Mouse (Mus musculus) liver, adult 2 months (tissue): ENCODE results near the gene Lmo7. TPM values are rescaled to one million over a fixed set of nuclear protein-coding genes. Genes with fewer than 3 reads are reported as not detected.
A peak's percentile ranks its signal among the peaks of the same experiment; 100 is the strongest.

Experiments
- DNase-seq: peaks from one replicate; pipeline ENCODE4 v3.0.0-alpha.2; 2011; ENCODE audit warnings: low read depth, low spot score; ENCODE audit errors: extremely low read depth
- H3K27ac ChIP-seq: fragments of 200-500 bp; replicated peaks from 2 replicates; pipeline ENCODE4 v1.5.1; 2012; ENCODE audit warnings: low read depth, mild to moderate bottlenecking, control low read depth, inconsistent platforms, low read length; ENCODE audit not compliant: insufficient read depth
- H3K27me3 ChIP-seq: fragments of 200-500 bp; 2 replicates; pipeline ENCODE4 v1.6.1; 2012; ENCODE audit warnings: mild to moderate bottlenecking, moderate library complexity, low read length, inconsistent platforms; ENCODE audit not compliant: control insufficient read depth, insufficient read depth
- H3K36me3 ChIP-seq: fragments of 200-500 bp; 2 replicates; pipeline ENCODE4 v1.6.1; 2012; ENCODE audit warnings: low read length, inconsistent platforms; ENCODE audit not compliant: control insufficient read depth, insufficient read depth
- H3K4me1 ChIP-seq: fragments of 200-500 bp; 2 replicates; pipeline ENCODE4 v1.6.1; 2011; ENCODE audit warnings: low read length; ENCODE audit not compliant: control insufficient read depth, insufficient read depth
- H3K4me3 ChIP-seq: fragments of 200-500 bp; 2 replicates; pipeline ENCODE4 v1.5.1; 2011; ENCODE audit warnings: low read depth, mild to moderate bottlenecking, control low read depth, low read length, moderate library complexity; ENCODE audit not compliant: insufficient read depth
- H3K79me2 ChIP-seq: fragments of 200-500 bp; 2 replicates; pipeline ENCODE4 v1.6.1; 2012; ENCODE audit warnings: inconsistent platforms, mild to moderate bottlenecking, low read length, moderate library complexity; ENCODE audit not compliant: control insufficient read depth, insufficient read depth
- H3K9ac ChIP-seq: fragments of 200-500 bp; 2 replicates; pipeline ENCODE4 v1.6.1; 2012; ENCODE audit warnings: low read depth, mild to moderate bottlenecking, control low read depth, inconsistent platforms, low read length
- CTCF ChIP-seq: fragments of 200-500 bp; IDR thresholded peaks from 2 replicates; pipeline ENCODE4 v1.5.1; 2011; ENCODE audit warnings: low read depth, low read length, control low read depth
- POLR2A ChIP-seq: fragments of 200-500 bp; IDR thresholded peaks from 2 replicates; pipeline ENCODE4 v1.6.1; 2011; ENCODE audit warnings: low read length, control low read depth; ENCODE audit not compliant: insufficient read depth; ENCODE audit errors: extremely low read depth
- WGBS: fragments of 180-500 bp; shearing (Covaris S2); methylation state at CpG from one replicate; pipeline ENCODE4 v1.1.7; 2018; 5-methylcytosine and 5-hydroxymethylcytosine counted together
- polyA plus RNA-seq: library from polyadenylated mRNA; depleted of rRNA; stranded (reverse); fragments of >200 nt; gene quantifications from 2 replicates; pipeline ENCODE4 v1.2.3, GENCODE M21; 2012
- total RNA-seq: library from RNA; depleted of rRNA; stranded (reverse); fragments of >200 nt; gene quantifications from 2 replicates; pipeline ENCODE4 v1.2.3, GENCODE M21; 2014

The Lmo7 gene
- total and polyA plus RNA-seq, 2 experiments, result 7.1 to 30.0 TPM

DNA sequence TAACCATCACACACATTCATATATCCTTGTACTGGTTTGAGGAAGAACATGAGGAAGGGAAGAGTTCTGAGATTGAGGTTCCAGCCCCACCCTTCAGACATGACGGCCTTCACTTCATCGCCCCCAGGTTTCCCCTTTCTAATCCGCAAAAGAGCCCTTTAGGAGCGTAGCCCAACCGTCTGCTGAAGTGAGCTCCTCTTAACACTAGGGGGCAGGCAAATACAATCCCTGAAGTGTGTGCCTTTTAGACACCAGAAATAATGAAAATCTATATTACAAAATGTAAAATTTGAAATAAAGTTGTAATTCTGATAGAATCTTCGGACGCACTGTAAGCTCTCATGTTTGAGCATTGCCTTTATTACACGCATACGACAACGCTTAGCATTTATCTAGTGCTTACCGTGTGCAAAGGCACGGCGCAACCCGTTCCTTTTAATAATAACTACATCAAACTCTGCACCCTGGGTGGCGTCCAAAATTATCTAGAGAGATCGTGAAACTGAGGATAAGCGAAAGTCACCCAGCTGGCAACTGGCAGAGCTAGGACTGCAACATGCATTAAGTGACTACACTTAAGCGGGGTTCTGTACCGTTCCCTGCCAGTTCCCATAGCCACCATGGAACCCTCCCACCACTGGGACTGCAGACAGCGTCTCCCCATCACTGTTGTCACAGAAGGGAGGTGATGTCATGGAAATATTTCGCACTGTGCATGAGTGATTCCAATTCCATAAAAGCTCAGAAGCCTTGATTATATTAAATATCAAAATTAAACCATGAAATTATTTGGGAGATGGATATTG is 217.2 kb downstream of the Lmo7 start:
- H3K9ac ChIP-seq, result no peak overlapping the region
- H3K79me2 ChIP-seq, result no peaks in the 10 kb centered on the region
- WGBS, result 49% methylated on average over 21 of the region's 21 CpGs
- no peak overlapping the region for H3K4me3 ChIP-seq
- DNase-seq, result no peak
- peaks cover 2% of the 10 kb centered on the region; the same call in 1 of the 2 replicates for H3K4me1 ChIP-seq
- H3K36me3 ChIP-seq, result no peaks in the 10 kb centered on the region
- H3K27me3 ChIP-seq, result no peaks in the 10 kb centered on the region
- TF ChIP-seq CTCF, result peak; percentile 50; the same call in 1 of the 2 replicates
- TF ChIP-seq POLR2A, result no peak
- H3K27ac ChIP-seq, result no peak overlapping the region

DNA sequence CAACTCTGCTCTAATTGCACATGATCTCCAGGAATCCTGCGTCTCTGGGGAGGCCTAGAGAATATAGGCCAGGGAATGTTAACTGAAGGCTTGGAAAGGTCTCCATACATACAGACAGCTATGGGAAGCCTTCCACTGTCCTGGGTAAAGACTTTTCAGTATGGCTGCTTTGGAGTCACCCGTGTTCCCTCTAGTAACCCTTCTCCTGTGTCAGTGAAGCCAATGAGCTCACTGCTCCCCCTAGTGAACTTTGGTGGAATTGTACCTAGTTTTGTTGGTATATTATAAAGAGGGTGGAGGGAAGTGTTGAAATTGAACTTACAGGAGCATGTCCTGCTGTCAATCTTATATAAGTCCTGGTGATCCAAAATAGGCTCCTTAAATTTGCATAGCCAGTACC is 219.4 kb downstream of the Lmo7 start:
- Histone ChIP-seq H3K79me2 (no peaks in the 10 kb centered on the region), H3K27ac (no peak overlapping the region), H3K4me1 (no peaks in the 10 kb centered on the region), H3K36me3 (no peaks in the 10 kb centered on the region), H3K9ac (no peak overlapping the region), H3K4me3 (no peak overlapping the region), H3K27me3 (no peaks in the 10 kb centered on the region)
- peak; percentile 30 for DNase-seq
- 46% methylated on average over 2 of the region's 2 CpGs for WGBS
- TF ChIP-seq POLR2A, result no peak
- TF ChIP-seq CTCF, result peak; percentile 43

DNA sequence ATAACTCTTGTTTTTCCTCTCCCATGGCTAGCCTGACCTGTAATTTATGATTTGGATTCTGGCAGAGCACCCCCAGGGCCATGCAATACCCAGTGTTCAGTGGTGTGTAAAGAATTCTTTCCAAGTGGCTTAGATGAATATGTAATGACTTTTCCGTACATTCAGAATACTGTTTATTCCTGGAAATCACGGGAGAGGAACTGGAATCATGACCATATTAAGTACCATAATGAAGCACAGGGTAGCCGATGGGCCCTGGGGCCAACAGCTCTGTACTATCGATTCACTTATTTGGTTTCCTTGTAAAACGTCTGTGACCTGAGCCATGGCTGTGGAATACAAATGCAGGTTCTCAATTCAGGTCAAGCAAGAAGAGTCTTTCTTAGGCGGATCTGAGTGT is 221.3 kb downstream of the Lmo7 start:
- Histone ChIP-seq H3K36me3 (no peaks in the 10 kb centered on the region), H3K9ac (no peak overlapping the region), H3K79me2 (no peaks in the 10 kb centered on the region), H3K4me3 (no peak overlapping the region), H3K27ac (no peak overlapping the region), H3K4me1 (no peaks in the 10 kb centered on the region), H3K27me3 (no peaks in the 10 kb centered on the region)
- no peak for DNase-seq
- TF ChIP-seq POLR2A (no peak), CTCF (no peak)
- WGBS, result 85% methylated on average over 6 of the region's 6 CpGs

DNA sequence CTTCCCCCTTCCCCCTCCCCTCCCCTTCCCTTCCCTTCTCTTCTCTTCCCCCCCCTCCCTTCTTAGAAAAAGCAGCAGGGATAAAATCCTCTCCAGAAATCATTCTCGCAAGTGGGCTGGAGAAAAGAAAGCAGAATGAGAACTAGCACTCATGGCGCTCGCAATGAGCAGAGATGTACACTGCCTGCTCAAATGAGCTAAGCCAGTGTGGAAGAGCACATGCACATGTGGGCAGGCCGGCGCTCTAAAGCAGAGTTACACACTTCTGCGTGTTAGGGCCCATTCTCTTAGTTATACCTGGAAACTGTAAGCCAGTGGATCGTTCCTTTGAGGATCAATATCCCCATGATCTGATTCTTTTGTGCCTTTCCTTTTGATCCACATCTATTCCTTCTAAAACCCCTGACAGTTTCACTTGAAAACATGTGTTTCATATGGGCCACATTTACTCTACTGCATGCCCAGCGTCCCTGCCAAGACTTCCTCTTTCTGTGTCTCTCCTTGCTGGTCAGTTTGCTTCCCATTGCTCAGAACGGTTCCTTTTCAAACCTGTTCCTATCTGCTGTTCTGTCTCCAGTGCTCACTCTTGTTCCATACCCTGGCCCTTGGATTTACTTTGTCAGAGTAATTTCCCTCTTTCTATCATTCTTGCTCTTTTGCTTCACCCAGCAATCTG is 224.2 kb downstream of the Lmo7 start:
- TF ChIP-seq CTCF, result no peak
- TF ChIP-seq POLR2A, result no peak
- Histone ChIP-seq H3K4me1 (no peaks in the 10 kb centered on the region), H3K27me3 (no peaks in the 10 kb centered on the region), H3K36me3 (no peaks in the 10 kb centered on the region), H3K4me3 (no peak overlapping the region), H3K79me2 (no peaks in the 10 kb centered on the region), H3K27ac (no peak overlapping the region), H3K9ac (no peak overlapping the region)
- DNase-seq, result no peak
- WGBS, result 89% methylated on average over 9 of the region's 9 CpGs

DNA sequence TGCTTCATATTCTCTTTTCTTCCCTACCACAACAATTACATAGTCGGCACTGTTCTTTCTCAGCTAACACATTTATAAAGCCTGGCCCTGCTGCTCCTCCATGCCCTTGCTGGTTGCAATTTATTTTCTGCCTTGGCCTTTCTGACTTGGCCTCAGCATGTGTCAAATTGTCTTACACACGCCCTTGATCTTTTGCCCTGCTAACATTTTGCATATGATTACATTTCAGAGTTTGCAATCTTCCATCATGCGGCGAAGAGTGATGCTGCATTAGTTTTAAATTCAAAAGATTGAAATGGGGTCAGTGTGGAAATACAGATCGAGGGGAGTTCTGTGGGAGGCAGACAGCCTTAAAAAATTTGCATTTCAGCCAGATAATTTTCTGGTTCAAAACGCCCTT is 234.6 kb downstream of the Lmo7 start:
- H3K4me1 ChIP-seq, result no peaks in the 10 kb centered on the region
- no peaks in the 10 kb centered on the region for H3K27me3 ChIP-seq
- H3K9ac ChIP-seq, result no peak overlapping the region
- TF ChIP-seq CTCF, result no peak
- no peak for TF ChIP-seq POLR2A
- no peaks in the 10 kb centered on the region for H3K36me3 ChIP-seq
- no peak overlapping the region for H3K27ac ChIP-seq
- H3K79me2 ChIP-seq, result no peaks in the 10 kb centered on the region
- H3K4me3 ChIP-seq, result no peak overlapping the region
- no peak for DNase-seq
- WGBS, result 83% methylated on average over 6 of the region's 6 CpGs

DNA sequence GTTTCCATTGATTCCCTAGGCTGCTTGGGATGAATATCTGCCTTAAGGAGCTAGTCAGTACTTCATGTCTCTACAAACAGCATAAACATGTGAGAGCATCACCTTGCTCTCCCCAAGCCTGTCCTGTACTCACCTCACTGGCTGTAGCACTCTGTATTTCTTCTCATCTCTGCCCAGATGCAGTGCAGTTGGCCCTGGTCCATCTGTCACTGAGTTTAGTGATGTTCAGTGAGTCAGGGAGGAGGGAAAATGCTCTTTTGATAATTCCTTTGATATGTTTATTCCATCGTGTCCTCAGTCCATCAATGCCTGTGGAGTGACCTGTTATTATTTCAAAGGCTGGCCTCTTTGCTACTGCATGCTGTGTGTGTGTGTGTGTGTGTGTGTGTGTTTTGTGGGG is 235.2 kb downstream of the Lmo7 start:
- WGBS, result 61% methylated on average over 1 of the region's 1 CpGs
- Histone ChIP-seq H3K36me3 (no peaks in the 10 kb centered on the region), H3K27me3 (no peaks in the 10 kb centered on the region), H3K4me1 (no peaks in the 10 kb centered on the region), H3K27ac (no peak overlapping the region), H3K4me3 (no peak overlapping the region), H3K9ac (no peak overlapping the region), H3K79me2 (no peaks in the 10 kb centered on the region)
- no peak for TF ChIP-seq CTCF
- TF ChIP-seq POLR2A, result no peak
- DNase-seq, result no peak
